Mouse (Mus musculus) spleen, adult 2 months (tissue): Measurements from ENCODE around the gene Lurap1l.

Experiments used
- CTCF ChIP-seq: fragments of 200-500 bp; IDR thresholded peaks from 2 replicates; pipeline ENCODE4 v1.5.1; 2011; ENCODE audit warnings: mild to moderate bottlenecking, inconsistent platforms; ENCODE audit not compliant: insufficient read depth, insufficient read length, insufficient replicate concordance; ENCODE audit errors: extremely low read depth
- POLR2A ChIP-seq: fragments of 200-500 bp; IDR thresholded peaks from 2 replicates; pipeline ENCODE4 v1.6.1; 2011; ENCODE audit warnings: low read depth, low read length, inconsistent platforms

DNA sequence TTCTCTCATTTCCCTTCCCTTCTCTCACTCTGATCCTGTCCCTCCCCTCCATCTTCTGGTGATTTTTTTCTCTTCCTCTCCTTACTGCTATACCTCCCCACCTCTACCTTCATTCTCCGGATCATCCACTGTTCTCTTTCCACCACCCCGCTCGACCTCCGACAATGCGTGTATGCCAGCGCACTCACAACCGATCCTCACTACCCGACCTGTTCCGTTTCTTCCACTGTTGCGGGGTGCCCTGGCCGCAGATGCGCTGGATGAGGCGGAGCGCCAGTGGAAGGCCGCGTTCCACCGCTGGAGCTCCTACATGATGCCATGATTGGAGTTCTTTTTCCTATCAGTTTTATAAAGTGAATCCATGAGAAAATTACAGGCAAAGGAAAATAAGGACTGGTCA is 57.1 kb downstream of the Lurap1l start:
- TF ChIP-seq CTCF (no peak), POLR2A (no peak)
